Mouse (Mus musculus): Measurements from ENCODE around the gene Gfy.

GRCm38 (mm10) chr7:45169495-45169894 lies 9.9 kb downstream of the Gfy start:
- TF ChIP-seq CTCF (IDR thresholded peaks at IDR 0.05; ENCODE audit: low read depth) (no peak), EP300 (IDR thresholded peaks at IDR 0.05; ENCODE audit: low read depth) (no peak)
